Mouse (Mus musculus): ENCODE measurements around the gene Faf1. TPM values are rescaled to one million over a fixed set of nuclear protein-coding genes. Genes with fewer than 3 reads are reported as not detected.

Gene Faf1
- polyA plus RNA-seq, 1 experiment from 2014 or later: 20.8 TPM

GRCm38 (mm10) chr4:109973991-109974654 lies 297.7 kb downstream of the Faf1 start:
- no peak overlapping the region for H3K4me3 ChIP-seq (ENCODE audit: low read depth, low read length)
- no peak overlapping the region for H3K9ac ChIP-seq (ENCODE audit: low read length)
- H3K27me3 ChIP-seq (ENCODE audit: control insufficient read depth, insufficient read depth, low read length): peaks cover 38% of the 10 kb centered on the region
- no peak overlapping the region for H3K27ac ChIP-seq (replicated peaks)
- H3K9me3 ChIP-seq (ENCODE audit: control insufficient read depth, low read length): no peaks in the 10 kb centered on the region
- no peaks in the 10 kb centered on the region for H3K4me1 ChIP-seq (replicated peaks; ENCODE audit: control insufficient read depth, insufficient read depth)
- ATAC-seq (ENCODE audit: low FRiP score, low TSS enrichment): no peak
- no peak for TF ChIP-seq EP300 (optimal IDR thresholded peaks at IDR 0.05)
- no peak for TF ChIP-seq CTCF (IDR thresholded peaks at IDR 0.05; ENCODE audit: low read depth)
- WGBS: 5% methylated on average over 20 of the region's 20 CpGs
- no peaks in the 10 kb centered on the region for H3K36me3 ChIP-seq (ENCODE audit: control insufficient read depth, insufficient read depth, low read length)
- DNase-seq (ENCODE audit: low spot score): peak; percentile 18
- H3K4me2 ChIP-seq (replicated peaks; ENCODE audit: low read depth): no peak overlapping the region

- peak; percentile 14 for DNase-seq (ENCODE audit: low spot score)
Observed at GRCm38 (mm10) chr4:109974655-109975380, 298.4 kb downstream of the Faf1 start.

GRCm38 (mm10) chr4:109975381-109976240 lies 299.2 kb downstream of the Faf1 start:
- no peak for DNase-seq (ENCODE audit: low spot score)
- ATAC-seq (ENCODE audit: low FRiP score, low TSS enrichment): no peak
- Histone ChIP-seq H3K4me1 (replicated peaks; ENCODE audit: control insufficient read depth, insufficient read depth) (no peaks in the 10 kb centered on the region), H3K27me3 (ENCODE audit: control insufficient read depth, insufficient read depth, low read length) (peaks cover 44% of the 10 kb centered on the region), H3K9ac (ENCODE audit: low read length) (no peak overlapping the region), H3K9me3 (ENCODE audit: control insufficient read depth, low read length) (no peaks in the 10 kb centered on the region), H3K27ac (replicated peaks) (no peak overlapping the region), H3K36me3 (ENCODE audit: control insufficient read depth, insufficient read depth, low read length) (no peaks in the 10 kb centered on the region), H3K4me2 (replicated peaks; ENCODE audit: low read depth) (no peak overlapping the region), H3K4me3 (ENCODE audit: low read depth, low read length) (no peak overlapping the region)
- no peak for TF ChIP-seq CTCF (IDR thresholded peaks at IDR 0.05; ENCODE audit: low read depth)
- no peak for TF ChIP-seq EP300 (optimal IDR thresholded peaks at IDR 0.05)
- WGBS: 13% methylated on average over 25 of the region's 25 CpGs

More at GRCm38 (mm10) chr4:109974655-109975380, 298.4 kb downstream of the Faf1 start:
- Histone ChIP-seq H3K27ac (replicated peaks) (no peak overlapping the region), H3K27me3 (ENCODE audit: control insufficient read depth, insufficient read depth, low read length) (peaks cover 40% of the 10 kb centered on the region), H3K9me3 (ENCODE audit: control insufficient read depth, low read length) (no peaks in the 10 kb centered on the region), H3K9ac (ENCODE audit: low read length) (no peak overlapping the region), H3K4me1 (replicated peaks; ENCODE audit: control insufficient read depth, insufficient read depth) (no peaks in the 10 kb centered on the region), H3K36me3 (ENCODE audit: control insufficient read depth, insufficient read depth, low read length) (no peaks in the 10 kb centered on the region), H3K4me2 (replicated peaks; ENCODE audit: low read depth) (no peak overlapping the region), H3K4me3 (ENCODE audit: low read depth, low read length) (no peak overlapping the region)
- TF ChIP-seq EP300 (optimal IDR thresholded peaks at IDR 0.05) (no peak), CTCF (IDR thresholded peaks at IDR 0.05; ENCODE audit: low read depth) (no peak)
- ATAC-seq (ENCODE audit: low FRiP score, low TSS enrichment): peak; percentile 41; the same call in 1 of the 2 replicates
- whole genome bisulfite sequencing: 3% methylated on average over 33 of the region's 33 CpGs

GRCm38 (mm10) chr4:109976273-109977147 lies 300.1 kb downstream of the Faf1 start:
- DNase-seq (ENCODE audit: low spot score) (peak; percentile 17), ATAC-seq (ENCODE audit: low FRiP score, low TSS enrichment) (no peak)
- WGBS: 3% methylated on average over 34 of the region's 34 CpGs

More at GRCm38 (mm10) chr4:109976273-109977147, 300.1 kb downstream of the Faf1 start:
- Histone ChIP-seq H3K4me3 (ENCODE audit: low read depth, low read length) (no peak overlapping the region), H3K4me1 (replicated peaks; ENCODE audit: control insufficient read depth, insufficient read depth) (no peaks in the 10 kb centered on the region), H3K9me3 (ENCODE audit: control insufficient read depth, low read length) (no peaks in the 10 kb centered on the region), H3K27me3 (ENCODE audit: control insufficient read depth, insufficient read depth, low read length) (peaks cover 46% of the 10 kb centered on the region), H3K27ac (replicated peaks) (no peak overlapping the region), H3K9ac (ENCODE audit: low read length) (no peak overlapping the region), H3K36me3 (ENCODE audit: control insufficient read depth, insufficient read depth, low read length) (no peaks in the 10 kb centered on the region), H3K4me2 (replicated peaks; ENCODE audit: low read depth) (no peak overlapping the region)
- TF ChIP-seq EP300 (optimal IDR thresholded peaks at IDR 0.05): no peak
- TF ChIP-seq CTCF (IDR thresholded peaks at IDR 0.05; ENCODE audit: low read depth): no peak
